Mouse (Mus musculus) stomach, postnatal 0 days (tissue): ENCODE results near the gene Ifrd2. TPM values are rescaled to one million over a fixed set of nuclear protein-coding genes. Genes with fewer than 3 reads are reported as not detected.

ENCODE experiments used
- ATAC-seq: fragments of 200-750 bp; cut with Nextera tagmentation; 2 replicates; pipeline ENCODE4 v1.8.0; 2017; ENCODE audit not compliant: low FRiP score, low TSS enrichment
- DNase-seq: peaks from one replicate; pipeline ENCODE4 v3.0.0-alpha.2; 2016; ENCODE audit warnings: low spot score
- H3K27ac ChIP-seq: fragments of 300-500 bp; sonication (generic); replicated peaks from 2 replicates; pipeline ENCODE4 v1.5.1; 2014; ENCODE audit warnings: mild to moderate bottlenecking, control low read depth
- H3K27me3 ChIP-seq: fragments of 300-500 bp; sonication (generic); 2 replicates; pipeline ENCODE4 v1.6.1; 2014; ENCODE audit warnings: low read length; ENCODE audit not compliant: control insufficient read depth, insufficient read depth
- H3K36me3 ChIP-seq: fragments of 300-500 bp; sonication (generic); 2 replicates; pipeline ENCODE4 v1.6.1; 2014; ENCODE audit warnings: low read length, mixed read lengths; ENCODE audit not compliant: control insufficient read depth, insufficient read depth
- H3K4me1 ChIP-seq: fragments of 300-500 bp; sonication (generic); replicated peaks from 2 replicates; pipeline ENCODE4 v1.6.1; 2014; ENCODE audit warnings: antibody characterized with exemption; ENCODE audit not compliant: control insufficient read depth, insufficient read depth
- H3K4me2 ChIP-seq: fragments of 300-500 bp; sonication (generic); replicated peaks from 2 replicates; pipeline ENCODE4 v1.6.1; 2014; ENCODE audit warnings: low read depth, mild to moderate bottlenecking, control low read depth, moderate library complexity
- H3K4me3 ChIP-seq: fragments of 300-500 bp; sonication (generic); 2 replicates; pipeline ENCODE4 v1.5.1; 2014; ENCODE audit warnings: low read depth, low read length, control low read depth
- H3K9ac ChIP-seq: fragments of 300-500 bp; sonication (generic); 2 replicates; pipeline ENCODE4 v1.6.1; 2014; ENCODE audit warnings: mild to moderate bottlenecking, low read length, control low read depth, mixed read lengths
- H3K9me3 ChIP-seq: fragments of 300-500 bp; sonication (generic); 2 replicates; pipeline ENCODE4 v1.6.1; 2016; ENCODE audit warnings: low read length; ENCODE audit not compliant: control insufficient read depth
- CTCF ChIP-seq: IDR thresholded peaks from 2 replicates; pipeline ENCODE4 v1.5.1; 2016; ENCODE audit warnings: antibody characterized with exemption, low read depth, mild to moderate bottlenecking, moderate library complexity
- EP300 ChIP-seq: optimal IDR thresholded peaks from 2 replicates; pipeline ENCODE3; 2016; ENCODE audit warnings: antibody characterized with exemption
- WGBS: fragments of 180-500 bp; shearing (Covaris S2); extraction: QIAGEN DNeasy Blood & Tissue Kit; methylation state at CpG from one replicate; pipeline ENCODE4 v1.1.7; 2014; 5-methylcytosine and 5-hydroxymethylcytosine counted together
- polyA plus RNA-seq: library from polyadenylated mRNA; unstranded; fragments of >200 nt; fragmentation: Nextera tagmentation; extraction: Ambion mirVana; gene quantifications from 2 replicates; pipeline ENCODE4 v1.2.1, GENCODE M21; 2015

Gene Ifrd2
- polyA plus RNA-seq, 1 experiment from 2014 or later, result 35.5 TPM

- 0 out of 2 replicates have a peak, but pooled peaks have one; percentile 4 for ATAC-seq
- Histone ChIP-seq H3K27ac (peak overlapping the region; percentile 93), H3K36me3 (no peaks in the 10 kb centered on the region), H3K27me3 (no peaks in the 10 kb centered on the region), H3K9me3 (no peaks in the 10 kb centered on the region), H3K4me3 (peak overlapping the region; percentile 83), H3K4me1 (peaks cover 21% of the 10 kb centered on the region), H3K4me2 (peak overlapping the region; percentile 99), H3K9ac (peak overlapping the region; percentile 94)
- TF ChIP-seq CTCF (no peak), EP300 (no peak)
- WGBS, result 0% methylated on average over 15 of the region's 15 CpGs
- DNase-seq, result no peak
Observed at GRCm38 (mm10) chr9:107633661-107634405, 46.4 kb downstream of the Ifrd2 start.

GRCm38 (mm10) chr9:107634406-107635278 is 47.2 kb downstream of the Ifrd2 start:
- Histone ChIP-seq H3K4me3 (peak overlapping the region; percentile 83), H3K27me3 (no peaks in the 10 kb centered on the region), H3K4me2 (peak overlapping the region; percentile 99), H3K9ac (peak overlapping the region; percentile 94), H3K36me3 (no peaks in the 10 kb centered on the region), H3K4me1 (peaks cover 16% of the 10 kb centered on the region), H3K9me3 (no peaks in the 10 kb centered on the region), H3K27ac (peak overlapping the region; percentile 93)
- TF ChIP-seq CTCF (no peak), EP300 (no peak)
- no peak for DNase-seq
- ATAC-seq, result no peak
- 1% methylated on average over 33 of the region's 35 CpGs for WGBS

GRCm38 (mm10) chr9:107635279-107636028 is 48.0 kb downstream of the Ifrd2 start, which contains the start of gene Gnai2:
Gene Gnai2, minus strand, starts transcription at chr9:107635367.
- Histone ChIP-seq H3K9ac (peak within 1 kb of the TSS; percentile 94), H3K9me3 (no peaks in the 10 kb centered on the region), H3K27me3 (no peaks in the 10 kb centered on the region), H3K27ac (peak within 1 kb of the TSS; percentile 93), H3K4me1 (peaks cover 10% of the 10 kb centered on the region), H3K4me3 (peak within 1 kb of the TSS; percentile 83), H3K4me2 (peak within 1 kb of the TSS; percentile 99), H3K36me3 (no peaks in the 10 kb centered on the region)
- TF ChIP-seq CTCF, result no peak; the same call in 1 of the 2 replicates
- DNase-seq, result peak; percentile 96
- 3% methylated on average over 34 of the region's 38 CpGs for WGBS
- ATAC-seq, result peak; percentile 96

GRCm38 (mm10) chr9:107637070-107637469 is 49.6 kb downstream of the Ifrd2 start:
- Histone ChIP-seq H3K4me3 (no peak overlapping the region), H3K27me3 (no peaks in the 10 kb centered on the region), H3K27ac (no peak overlapping the region), H3K9me3 (no peaks in the 10 kb centered on the region), H3K4me2 (no peak overlapping the region), H3K36me3 (no peaks in the 10 kb centered on the region), H3K4me1 (peaks cover 8% of the 10 kb centered on the region), H3K9ac (no peak overlapping the region)
- ATAC-seq, result no peak
- 36% methylated on average over 7 of the region's 7 CpGs for WGBS
- no peak for DNase-seq
- TF ChIP-seq CTCF (no peak), EP300 (no peak)

- no peaks in the 10 kb centered on the region for H3K9me3 ChIP-seq
- H3K4me2 ChIP-seq, result no peak overlapping the region
- no peak overlapping the region for H3K9ac ChIP-seq
- H3K36me3 ChIP-seq, result no peaks in the 10 kb centered on the region
- H3K27me3 ChIP-seq, result no peaks in the 10 kb centered on the region
- no peak for ATAC-seq
- TF ChIP-seq CTCF (0 out of 2 replicates have a peak, but pooled peaks have one; percentile 13), EP300 (no peak)
- H3K27ac ChIP-seq, result no peak overlapping the region; the same call in 1 of the 2 replicates
- 46% methylated on average over 7 of the region's 8 CpGs for WGBS
- no peak for DNase-seq
- H3K4me1 ChIP-seq, result no peaks in the 10 kb centered on the region
- no peak overlapping the region for H3K4me3 ChIP-seq
Observed at GRCm38 (mm10) chr9:107640257-107640772, 52.9 kb downstream of the Ifrd2 start.
